Mouse (Mus musculus): ENCODE measurements around the gene Mrpl47.

GRCm38 (mm10) chr3:32708052-32708367 is 29.4 kb downstream of the Mrpl47 start:
- no peak for TF ChIP-seq TAL1 (IDR thresholded peaks at IDR 0.05; ENCODE audit: low read length)
- no peak for TF ChIP-seq GATA1 (IDR thresholded peaks at IDR 0.05; ENCODE audit: low read length)
